Mouse (Mus musculus): ENCODE measurements around the gene Olfr1353.
"Not testable (repeated sequence)": the region's sequence is repeated elsewhere in the genome, so short reads cannot be mapped to it uniquely, and the experiment has no call there.

Olfr1353 gene

DNA sequence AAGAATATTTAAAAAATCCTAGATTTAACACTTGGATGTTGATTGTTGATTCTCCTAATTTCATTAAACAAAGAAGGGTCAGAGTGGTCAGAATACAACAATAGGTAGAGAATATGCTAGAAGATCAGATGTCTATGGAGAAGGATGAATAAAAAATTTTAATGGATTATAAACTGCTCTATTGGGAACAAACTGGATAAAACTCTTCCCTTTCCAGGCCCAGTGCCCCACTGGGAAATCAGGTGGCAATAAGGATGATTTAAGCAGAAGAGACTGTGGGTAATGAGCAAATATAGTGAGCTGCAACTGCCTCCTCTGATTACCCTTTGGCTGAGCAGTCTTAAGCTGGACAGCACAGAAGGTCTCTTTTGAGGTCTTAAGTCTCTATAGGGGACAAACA is at the start of gene Olfr1353:
TSS of gene Olfr1353 (plus strand) at position 301 of the 400 bp plus-strand sequence.
- DNase-seq = not testable (repeated sequence)

DNA sequence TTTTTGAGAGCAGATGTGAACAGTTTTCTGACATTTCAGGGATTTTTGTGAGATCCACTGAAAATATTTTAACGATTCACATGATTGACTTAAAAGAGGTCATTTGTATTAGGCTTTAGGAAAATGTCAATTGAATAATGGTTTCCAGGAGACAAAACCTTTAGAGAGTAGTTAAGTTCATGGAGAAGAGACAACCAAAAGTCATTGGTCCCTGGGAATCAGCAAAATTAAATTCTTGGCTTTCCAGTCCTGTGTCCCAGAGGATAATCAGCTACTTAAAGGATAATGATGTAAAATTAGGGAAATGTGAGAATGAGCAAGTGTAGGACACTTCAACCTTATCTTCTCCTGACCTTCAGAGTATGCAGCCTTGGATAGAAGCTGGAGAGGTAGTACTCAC is 12.8 kb upstream of the Olfr1353 start, which contains the start of gene Olfr8:
TSS of gene Olfr8 (plus strand) at position 301 of the 400 bp plus-strand sequence.
- not testable (repeated sequence) for DNase-seq

DNA sequence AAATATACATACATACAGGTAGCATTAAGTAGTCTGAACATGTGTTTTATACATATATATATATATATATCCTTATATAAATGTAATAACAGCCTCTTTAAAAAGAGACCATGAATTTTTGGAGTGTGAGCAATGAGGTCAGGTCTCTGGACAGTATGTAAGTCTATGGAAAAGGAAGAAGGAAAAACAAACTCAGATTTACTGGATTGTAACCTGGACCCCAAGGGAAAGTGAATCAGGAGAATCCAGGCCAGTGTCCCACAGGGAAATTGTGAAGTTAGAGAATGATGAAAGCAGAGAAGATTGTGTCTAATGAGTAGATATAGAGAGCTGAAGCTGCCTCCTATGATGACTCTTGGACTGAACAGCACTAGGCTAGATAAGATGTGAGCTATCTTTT is 17.6 kb downstream of the Olfr1353 start, which contains the start of gene Olfr1352:
TSS of gene Olfr1352 (plus strand) at position 301 of the 400 bp plus-strand sequence.
- DNase-seq = no peak

GRCm38 (mm10) chr10:79012172-79012571 is 49.1 kb downstream of the Olfr1353 start, which contains the start of gene Olfr1351:
TSS of gene Olfr1351 (plus strand) at chr10:79012472.
- DNase-seq = no peak
